Mouse (Mus musculus) lung, adult 18-20 months (tissue): Measurements from ENCODE around the gene Crygn.

ENCODE experiments used
- DNase-seq, 2 experiments: peaks; one replicate each; pipeline ENCODE4 v3.0.0; 2022; ENCODE audit warnings: mixed read lengths in 2 of 2

Crygn gene

GRCm38 (mm10) chr5:24743956-24744355 is 13.9 kb downstream of the Crygn start:
- no peak for DNase-seq

- DNase-seq, result no peak
These were observed 16.5 kb downstream of the Crygn start for GRCm38 (mm10) chr5:24741172-24741885.

GRCm38 (mm10) chr5:24739141-24739753 is 18.6 kb downstream of the Crygn start:
- peak; percentile 53 to 67 for DNase-seq

DNA sequence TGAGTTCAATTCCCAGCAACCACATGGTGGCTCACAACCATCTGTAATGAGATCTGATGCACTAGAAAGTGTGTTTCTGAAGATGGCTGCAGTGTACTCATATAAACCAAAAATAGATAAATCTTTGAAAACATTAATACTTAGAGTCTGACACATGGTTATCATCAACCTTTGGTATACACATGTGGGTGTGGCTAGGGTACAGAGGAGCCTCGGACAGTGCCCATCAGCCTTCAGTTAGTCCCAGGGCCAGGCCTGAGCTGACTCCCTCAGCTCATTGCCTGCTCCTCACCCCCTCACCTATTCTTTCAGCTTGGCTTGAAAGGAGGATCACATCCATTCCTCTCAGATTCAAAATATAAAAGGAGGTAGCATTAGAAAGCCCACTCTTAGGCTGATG is 19.3 kb downstream of the Crygn start:
- DNase-seq, result no peak

DNA sequence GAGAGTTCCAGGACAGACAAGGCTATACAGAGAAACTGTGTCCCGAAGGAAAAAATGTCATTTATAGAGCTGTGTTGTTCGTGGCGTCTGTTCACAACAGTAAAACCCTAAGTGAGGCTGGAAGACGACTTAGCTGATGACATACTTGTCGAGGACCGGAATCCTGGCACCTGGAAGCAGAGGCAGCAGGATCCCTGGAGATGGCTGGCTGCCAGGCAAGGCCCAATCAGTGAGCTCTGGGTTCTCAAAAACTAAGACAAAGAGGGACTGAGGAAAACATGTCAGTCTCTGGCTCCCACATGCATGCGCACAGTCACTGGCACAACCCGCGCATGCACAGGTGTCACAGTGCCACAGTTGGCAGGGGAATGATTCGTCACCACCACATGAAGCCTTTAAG is 20.2 kb downstream of the Crygn start:
- no peak for DNase-seq

DNA sequence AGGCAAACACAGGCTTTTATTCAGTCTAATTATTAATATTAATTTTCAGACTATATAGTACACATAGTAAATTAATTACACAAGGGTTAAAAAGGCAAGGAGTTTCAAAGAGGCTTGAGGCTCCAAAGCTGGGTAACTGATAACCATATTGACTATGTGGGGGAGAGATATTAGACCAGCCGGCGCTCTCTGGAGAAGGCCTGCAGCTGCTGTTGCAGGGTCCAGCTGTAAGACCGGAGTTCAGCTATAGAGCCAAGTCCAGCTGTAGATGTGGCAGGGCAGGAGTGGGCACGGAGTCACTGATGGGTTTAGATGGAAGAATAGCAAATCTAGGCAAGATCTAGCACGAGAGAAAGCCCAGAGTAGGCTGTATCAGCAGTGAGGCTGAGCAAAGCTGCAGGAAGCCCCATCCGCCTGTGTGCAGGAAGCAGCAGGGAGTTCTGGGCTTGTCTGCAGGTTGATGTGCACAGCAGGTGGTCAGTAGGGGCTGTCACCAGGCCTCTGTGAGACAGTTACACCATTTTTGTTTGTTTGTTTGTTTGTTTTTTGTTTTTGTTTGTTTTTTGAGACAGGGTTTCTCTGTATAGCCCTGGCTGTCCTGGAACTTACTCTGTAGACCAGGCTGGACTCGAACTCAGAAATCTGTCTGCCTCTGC is 23.9 kb downstream of the Crygn start:
- DNase-seq, result no peak

DNA sequence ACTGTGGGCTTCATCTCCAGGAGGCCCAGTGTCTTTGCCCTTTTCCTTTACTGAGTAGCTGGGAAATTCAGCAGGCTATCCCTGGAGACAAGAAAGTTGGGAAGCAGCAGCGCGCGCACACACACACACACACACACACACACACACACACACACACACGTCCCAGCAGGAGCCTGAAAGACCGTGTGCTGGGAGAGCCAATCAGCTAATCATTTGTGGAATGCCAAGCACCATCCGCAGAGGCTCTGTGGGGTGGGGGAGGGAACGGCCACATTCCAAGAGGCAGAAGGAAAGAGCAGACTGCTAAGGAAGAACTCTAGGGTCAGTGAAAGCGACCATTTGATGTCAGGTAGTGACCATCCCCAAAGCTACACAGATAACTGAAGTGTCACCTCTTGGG is 24.7 kb downstream of the Crygn start:
- DNase-seq, result peak; percentile 55 to 59

DNA sequence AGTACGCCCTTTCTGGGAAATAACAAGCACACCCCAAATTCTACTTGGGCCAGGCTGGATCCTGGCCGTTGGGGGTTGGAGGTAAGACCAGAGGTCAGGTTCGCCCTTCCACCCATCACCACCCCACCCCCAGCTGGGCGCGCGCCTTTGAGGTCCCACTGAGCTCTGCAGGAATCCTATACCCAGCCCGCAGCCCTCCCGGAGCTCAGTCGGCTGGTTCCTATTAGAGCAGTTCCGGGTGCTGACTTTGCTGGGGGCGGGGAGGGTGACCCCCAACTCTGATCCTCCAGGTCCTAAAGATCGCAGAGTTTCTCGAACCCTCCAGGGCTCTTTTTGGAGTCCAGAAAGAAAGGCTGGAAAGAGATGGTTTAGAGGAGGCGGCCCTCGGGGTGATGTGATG is 26.8 kb downstream of the Crygn start:
- DNase-seq, result no peak

- no peak for DNase-seq
These were observed 27.3 kb downstream of the Crygn start, which contains the start of gene Wdr86 for GRCm38 (mm10) chr5:24730488-24730871. Gene Wdr86 (minus strand): TSS chr5:24730727.

DNA sequence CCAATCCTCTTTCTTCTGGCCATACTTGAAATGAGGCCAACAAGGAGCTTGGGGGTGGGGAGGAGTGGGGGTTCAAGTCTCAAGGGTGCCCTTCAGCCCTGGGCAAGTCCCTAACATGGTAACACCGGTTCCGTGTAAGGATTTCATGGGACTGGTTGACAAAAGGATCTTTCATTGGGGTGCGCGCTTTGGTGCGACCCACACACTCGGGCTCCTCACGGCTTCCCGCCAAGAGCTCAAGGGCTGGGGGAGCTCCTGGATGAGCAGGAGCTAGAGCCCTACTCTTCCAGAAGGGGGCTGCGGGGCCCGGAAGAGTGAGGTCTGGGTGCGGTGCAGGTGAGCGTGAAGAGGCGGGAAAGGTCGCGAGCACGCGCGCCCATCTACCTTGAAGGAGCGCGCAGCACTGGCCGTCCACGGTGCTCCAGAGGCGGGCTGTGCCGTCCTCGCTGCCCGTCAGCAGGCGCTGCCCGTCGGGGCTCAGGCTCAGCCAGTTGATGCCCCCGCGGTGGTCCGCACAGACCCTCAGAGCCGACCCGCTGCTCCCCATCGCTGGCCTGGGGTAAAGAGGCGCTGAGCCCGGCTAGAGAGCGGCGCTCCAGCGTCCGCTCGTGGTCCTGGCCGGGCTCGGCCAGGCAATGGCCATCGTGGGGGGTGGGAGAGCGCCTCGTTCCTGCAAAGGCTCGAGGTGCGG is 27.9 kb downstream of the Crygn start:
- DNase-seq, result no peak

DNA sequence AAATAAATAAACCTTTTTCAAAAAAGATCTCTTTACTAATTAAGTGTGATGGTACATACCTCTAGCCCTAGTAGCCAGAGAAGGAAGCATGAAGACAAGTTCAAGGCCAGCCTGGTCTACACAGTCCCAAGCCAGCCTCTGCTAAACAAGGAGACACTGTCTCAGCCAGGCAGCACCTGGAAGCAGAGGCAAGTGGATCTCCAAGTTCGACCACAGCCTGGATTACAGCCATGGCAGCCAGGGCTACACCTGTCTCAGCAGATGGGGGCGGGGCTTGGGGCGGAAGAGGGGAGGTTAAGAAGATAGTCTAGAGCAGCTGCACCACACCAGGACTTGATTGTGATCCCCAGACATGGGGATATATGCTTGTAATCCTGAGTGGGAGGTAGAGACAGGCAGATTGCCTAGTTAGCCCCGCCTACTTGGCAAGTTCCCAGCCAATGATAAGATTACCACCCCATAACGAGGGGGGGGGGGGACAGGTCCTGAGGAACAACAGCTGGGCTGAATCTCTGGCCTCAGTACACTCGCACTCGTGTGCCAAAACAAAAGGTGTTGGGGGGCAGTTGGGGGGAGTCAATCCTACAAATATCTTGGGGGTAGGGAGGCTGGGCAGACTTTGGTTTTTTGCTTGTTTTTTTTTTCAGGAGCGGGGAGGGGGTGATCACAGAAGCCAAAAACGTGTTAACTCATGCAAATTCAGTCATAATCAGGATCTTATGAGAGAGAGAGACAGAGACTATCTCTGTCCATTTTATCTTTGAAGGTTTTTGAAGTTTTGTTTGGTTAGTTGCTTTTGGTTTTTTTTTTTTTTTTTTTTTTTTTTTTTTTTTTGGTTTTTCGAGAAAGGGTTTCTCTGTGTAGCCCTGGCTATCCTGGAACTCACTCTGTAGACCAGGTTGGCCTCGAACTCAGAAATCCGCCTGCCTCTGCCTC is 30.6 kb downstream of the Crygn start:
- peak in 1 of 2 experiments; percentile 18 for DNase-seq

DNA sequence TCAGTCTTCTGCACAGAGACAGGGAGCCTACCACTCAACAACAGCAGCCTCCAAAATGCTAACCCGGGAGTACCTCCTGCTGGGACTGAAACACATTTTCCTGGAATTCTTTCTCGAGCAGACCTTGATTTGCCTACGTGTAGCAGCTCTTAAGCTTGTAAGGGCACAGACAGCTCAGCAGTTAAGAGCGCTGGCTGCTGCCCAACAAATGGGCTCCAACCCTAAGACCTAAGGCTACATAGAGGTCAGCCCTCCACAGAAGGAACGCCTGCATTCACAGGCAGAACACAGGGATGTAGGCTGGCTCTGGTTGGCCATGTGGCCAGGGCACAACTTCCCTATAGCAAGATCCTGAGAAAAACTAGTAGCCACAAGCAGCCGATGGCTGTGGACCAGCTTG is 31.9 kb downstream of the Crygn start:
- DNase-seq, result no peak

- no peak for DNase-seq
These were observed 33.0 kb downstream of the Crygn start for GRCm38 (mm10) chr5:24724805-24725204.

DNA sequence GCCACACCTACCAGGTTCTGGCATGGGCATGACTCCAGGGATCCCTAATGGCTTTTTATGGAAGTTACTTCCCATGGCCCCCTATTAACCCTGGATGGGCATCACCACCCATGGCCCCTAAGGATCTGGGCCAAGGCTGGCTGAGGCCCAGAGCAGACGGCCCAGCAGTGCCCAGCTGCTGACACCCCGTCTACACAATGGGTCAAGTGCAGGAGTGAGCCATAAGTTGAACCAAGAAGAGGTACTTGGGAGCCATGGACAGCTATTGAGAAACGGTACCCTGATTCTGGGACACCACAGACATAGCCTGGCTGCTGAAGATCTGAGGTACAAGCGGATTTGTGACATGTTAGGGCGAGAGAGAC is 33.6 kb downstream of the Crygn start:
- DNase-seq, result no peak

GRCm38 (mm10) chr5:24723527-24724269 is 34.1 kb downstream of the Crygn start:
- no peak for DNase-seq

DNA sequence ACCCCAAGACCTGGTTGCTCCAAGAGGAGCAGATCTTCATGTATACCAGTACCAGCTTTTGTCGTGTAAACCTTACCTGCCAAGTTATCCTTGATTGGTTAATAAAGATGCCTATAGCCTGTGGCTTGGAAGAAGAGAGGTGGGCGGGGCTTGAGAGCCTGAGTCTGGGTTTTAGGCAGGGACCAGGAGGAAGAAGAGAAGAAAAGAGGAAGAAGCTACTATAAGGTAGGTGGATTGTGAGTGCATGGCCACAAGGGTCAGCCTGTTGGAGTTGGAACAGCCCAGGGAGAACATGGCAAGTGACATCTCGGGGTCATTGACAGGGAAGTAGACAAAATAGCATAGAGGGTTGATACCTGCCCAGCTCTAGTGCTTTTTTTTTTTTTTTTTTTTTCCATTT is 38.0 kb downstream of the Crygn start:
- no peak for DNase-seq

DNA sequence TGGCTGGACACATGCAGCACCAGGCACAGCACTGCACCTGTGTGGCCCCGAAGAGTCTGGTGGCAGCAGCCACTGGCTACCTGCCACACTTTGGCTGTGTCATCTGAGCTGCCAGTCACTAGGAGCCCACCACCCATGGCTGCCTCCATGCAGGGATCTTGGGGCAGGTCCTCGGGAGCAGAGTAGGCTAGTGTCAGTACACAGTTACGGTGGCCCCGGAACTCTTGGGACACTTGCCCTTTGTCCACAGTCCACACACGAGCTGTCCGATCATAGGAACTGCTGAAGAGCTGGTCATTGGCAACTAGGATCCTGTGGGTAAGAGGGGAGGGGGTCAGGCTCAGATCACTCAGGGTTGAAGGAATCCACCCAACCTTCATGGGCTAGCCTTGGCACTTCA is 39.7 kb downstream of the Crygn start:
- DNase-seq, result no peak

GRCm38 (mm10) chr5:24713987-24714386 is 43.8 kb downstream of the Crygn start:
- no peak for DNase-seq

- DNase-seq, result no peak
These were observed 44.6 kb downstream of the Crygn start for GRCm38 (mm10) chr5:24713199-24713598.

DNA sequence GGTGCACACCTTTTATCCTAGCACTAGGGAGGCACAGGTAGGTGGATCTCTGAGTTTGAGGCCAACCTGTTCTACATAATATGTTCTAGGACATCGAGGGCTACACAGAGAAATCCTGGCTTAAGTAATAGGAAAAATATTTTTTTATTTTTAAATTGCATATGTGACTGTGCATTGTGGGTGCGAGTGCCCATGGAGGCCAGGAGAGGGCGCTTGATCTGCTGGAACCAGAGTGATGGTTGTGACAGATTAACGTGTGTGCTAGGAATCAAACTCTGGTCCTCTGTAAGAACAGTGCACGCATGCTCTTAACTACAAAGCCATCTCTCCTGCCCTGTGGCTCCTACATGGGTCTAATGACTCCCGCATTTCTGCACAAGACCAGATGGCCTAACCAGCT is 46.2 kb downstream of the Crygn start:
- DNase-seq, result no peak

DNA sequence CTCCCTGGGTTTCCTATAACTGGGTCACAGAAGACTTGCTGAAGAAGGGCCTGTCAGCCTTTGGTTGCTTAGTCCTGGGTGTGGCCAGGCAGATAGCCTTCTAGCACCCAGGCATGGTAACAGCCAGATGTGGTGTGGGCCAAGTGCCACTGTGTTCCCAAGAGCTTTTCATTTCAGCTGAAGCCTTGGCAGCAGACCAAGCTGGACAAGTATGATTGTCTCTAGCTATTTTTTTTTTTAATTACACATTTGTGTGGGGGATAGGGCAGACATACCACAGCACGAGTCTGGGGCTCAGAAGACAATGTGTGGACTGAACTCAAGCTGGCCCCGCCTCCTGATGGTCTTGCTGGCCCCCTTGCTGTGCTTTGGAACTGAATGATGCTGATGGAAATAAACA is 47.8 kb downstream of the Crygn start:
- DNase-seq, result peak in 1 of 2 experiments; percentile 31

- DNase-seq, result no peak
These were observed 53.2 kb downstream of the Crygn start for GRCm38 (mm10) chr5:24704615-24705014.
